Mouse (Mus musculus): ENCODE measurements at regions not wholly inside any gene's neighbourhood (a gene's known extent, or its start where the extent isn't known, plus 50 kb on each side); places are given as distances from the start of the nearest gene placed in this dataset.
"Not testable (repeated sequence)": the region's sequence is repeated elsewhere in the genome, so short reads cannot be mapped to it uniquely, and the experiment has no call there.

DNA sequence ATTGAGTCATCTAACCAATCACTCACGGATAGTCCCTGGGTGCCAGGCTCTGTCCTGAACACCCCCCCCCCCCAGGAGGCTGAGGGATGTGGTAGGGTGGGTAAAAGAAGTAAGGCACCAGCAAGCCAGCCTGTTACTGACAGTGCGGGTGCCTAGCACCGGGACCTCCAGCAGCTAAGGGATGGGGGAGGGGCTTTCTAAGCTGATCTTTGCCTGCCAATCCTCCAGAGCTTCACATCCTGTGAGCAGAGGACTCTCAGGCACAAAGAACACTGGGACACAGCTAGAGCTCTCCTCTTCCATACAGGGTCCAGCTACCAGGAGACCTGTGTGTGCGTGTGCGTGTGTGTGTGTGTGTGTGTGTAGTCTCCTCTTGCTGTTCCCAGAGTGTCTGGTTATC is 215.9 kb downstream of the Matn1 start:
- no peak for DNase-seq (ENCODE audit: low spot score)

DNA sequence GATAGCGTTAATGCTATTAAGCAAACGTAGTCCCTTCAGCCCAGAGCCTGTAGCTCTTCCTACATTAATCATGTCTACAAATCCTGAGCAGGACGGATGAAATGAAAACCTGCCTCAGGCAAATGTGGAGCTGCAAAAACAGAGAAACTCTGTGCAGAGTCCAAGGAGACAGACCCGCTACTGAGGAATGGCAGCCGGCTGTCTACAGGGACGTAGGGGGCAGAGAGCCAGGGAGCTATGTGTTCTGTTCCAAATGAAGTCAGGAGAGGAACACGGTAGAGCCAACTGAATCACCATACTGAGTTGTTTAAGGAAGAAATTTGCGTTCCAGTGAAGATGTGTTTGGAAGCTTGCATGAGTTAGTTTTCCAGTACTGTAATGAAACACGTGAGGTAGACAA is 217.3 kb downstream of the Matn1 start:
- DNase-seq (ENCODE audit: low spot score) = no peak

DNA sequence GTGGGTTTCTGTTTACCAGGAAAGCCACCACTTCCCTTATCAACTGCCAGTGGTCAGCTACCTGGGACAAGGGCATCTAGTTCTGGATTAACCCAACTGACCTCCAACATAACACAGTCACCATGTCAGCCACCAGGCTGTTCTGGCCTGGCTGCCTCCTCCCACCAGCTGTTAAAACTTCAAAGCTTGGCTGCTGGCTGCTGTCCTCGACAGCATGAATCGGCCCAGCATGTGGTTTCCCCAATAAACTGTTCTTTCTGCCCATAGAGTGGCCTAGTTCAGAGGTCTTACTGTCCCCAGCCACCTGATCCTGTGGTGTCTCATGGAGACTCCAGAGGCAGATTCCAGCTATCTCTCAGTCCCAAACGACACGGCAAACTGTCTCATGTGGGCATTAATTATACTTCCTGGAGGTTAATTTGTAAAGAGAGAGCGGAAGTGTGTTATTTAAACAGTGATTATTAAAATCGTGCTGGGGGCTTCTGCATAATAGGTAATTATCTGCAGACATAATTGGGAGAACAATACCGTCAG is 219.7 kb downstream of the Matn1 start:
- no peak for DNase-seq (ENCODE audit: low spot score)

DNA sequence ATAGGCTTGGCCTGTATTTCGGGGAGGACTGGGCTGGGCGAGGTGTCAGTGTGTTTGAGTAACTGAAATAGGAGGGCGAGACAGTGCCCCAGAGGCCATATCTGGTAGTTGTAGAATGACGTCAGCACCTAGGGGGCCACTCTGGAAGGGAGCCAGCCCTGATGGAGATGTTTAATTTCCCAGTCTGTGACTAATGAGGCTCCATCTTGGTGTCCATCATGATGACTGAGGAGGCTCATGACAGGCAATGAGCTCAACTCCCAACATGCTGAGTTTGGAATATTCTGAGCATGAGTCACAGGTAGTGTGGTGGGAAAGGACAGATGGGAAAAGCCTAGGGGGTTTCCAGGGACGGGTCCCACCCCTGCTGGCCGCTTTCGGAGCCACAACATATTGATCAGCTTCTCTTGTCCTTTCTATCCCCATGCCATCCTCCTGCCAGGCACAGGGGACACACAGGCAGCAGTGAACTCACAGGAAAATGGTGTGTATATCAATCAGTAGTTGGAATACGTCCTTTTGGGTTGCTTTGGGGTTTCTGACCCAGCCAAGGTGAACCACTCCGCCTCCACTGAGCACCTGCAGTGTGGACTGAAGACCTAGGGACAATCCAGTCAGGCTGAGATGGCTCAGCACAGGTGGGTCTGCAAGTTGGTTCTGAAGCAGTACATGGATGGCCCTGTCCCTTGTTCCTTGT is 222.5 kb downstream of the Matn1 start:
- no peak for DNase-seq (ENCODE audit: low spot score)

DNA sequence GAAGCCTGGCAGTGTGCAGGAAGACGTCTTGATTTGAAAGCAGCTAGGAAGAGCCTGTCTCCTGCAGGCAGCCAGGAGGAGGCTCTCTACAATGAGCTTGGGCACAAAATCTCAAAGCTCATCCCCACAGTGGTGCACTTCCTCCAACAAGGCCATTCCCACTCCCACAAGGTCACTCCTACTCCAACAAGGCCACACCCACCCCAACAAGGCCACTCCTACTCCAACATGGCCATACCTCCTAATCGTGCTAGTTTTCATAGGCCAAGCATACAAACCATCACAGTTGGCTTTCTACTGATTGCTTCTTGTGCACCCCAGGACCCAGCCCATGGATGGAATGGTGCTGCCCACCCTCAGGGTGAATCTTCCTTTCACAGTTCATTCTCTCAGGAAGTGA is 223.7 kb downstream of the Matn1 start:
- no peak for DNase-seq (ENCODE audit: low spot score)

DNA sequence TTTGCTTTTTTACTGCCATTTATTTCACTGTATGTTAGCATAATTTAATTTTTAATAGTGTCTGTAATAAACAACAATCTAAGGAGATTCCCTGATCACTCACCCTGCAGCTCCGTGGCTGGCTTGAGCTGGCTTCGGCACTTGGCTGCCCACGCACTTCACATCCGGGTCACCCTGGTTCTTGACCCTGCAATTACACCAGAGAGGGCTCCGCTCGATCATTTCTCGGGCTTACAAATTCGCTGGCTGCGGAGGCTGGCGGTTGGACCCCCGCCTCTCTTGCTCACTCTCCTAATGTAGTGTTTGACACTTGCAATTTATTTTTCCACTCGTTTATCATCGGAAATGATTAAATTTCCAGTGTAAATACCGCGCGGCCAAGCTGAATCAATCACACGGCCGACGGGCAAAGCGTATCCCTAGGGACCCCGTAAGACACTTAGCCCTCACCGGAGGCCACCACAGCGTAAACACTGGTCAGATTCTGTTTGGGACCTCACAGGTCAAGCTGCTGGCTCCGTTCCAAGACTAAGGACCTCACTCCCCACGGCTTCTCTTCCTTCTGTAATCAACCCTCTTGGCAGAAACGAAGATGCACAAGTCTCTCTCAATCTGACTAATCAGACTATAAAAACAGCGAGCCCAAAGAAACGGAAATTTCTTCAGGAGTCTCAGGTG is 229.7 kb downstream of the Matn1 start:
- DNase-seq (ENCODE audit: low spot score) = no peak

DNA sequence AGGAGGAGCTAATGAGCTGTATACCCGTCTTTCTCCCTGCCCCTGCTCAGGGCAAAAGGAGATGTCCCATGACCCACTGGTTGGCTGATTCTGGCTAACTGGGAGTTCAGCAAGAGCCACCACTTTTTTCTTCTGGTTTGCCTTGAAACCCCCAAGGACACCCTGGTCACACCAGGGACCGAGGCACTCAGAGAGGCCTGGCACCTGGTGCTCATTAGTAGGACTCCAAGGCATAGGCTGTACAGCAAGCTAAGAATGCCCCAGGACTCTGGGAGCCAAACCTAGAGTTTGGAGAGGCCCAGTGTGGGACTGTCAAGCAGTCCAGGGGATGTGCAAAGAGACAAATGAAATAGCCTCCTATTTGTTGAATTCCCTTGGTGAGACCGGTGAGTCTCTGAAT is 232.5 kb downstream of the Matn1 start:
- DNase-seq (ENCODE audit: low spot score) = no peak

DNA sequence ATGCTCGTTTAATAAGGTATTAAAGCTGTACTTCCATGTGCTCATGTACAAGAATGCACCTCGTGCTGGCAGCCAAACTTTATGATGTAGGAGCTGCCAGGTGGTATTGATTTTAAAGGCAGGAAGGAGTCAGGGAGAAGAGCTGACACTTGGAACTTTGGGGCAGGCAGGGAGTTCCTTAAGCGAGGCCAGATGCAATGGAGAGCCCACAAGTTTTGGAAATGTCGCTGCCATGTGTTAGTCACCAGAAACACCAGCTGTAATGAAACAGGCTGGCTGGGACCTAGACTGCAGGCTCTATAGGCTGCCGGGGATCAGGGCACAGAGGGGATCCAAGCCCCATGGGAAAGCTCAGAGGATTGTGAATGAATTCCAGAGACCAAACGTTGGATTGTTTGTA is 233.7 kb downstream of the Matn1 start:
- no peak for DNase-seq (ENCODE audit: low spot score)

DNA sequence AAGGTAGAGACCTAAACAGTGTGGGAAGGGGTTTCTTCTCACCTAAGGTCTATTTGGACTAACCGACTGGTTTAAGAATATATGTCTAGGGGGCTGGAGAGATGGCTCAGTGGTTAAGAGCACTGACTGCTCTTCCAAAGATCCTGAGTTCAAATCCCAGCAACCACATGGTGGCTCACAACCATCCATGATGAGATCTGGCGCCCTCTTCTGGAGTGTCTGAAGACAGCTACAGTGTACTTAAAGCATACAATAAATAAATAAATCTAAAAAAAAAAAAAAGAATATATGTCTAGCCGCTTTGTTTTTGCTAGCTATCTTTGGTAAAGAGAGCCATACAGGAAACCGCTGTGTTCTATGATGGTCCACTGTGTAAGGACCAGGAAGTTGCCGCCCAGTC is 234.5 kb downstream of the Matn1 start:
- DNase-seq (ENCODE audit: low spot score) = not testable (repeated sequence)

DNA sequence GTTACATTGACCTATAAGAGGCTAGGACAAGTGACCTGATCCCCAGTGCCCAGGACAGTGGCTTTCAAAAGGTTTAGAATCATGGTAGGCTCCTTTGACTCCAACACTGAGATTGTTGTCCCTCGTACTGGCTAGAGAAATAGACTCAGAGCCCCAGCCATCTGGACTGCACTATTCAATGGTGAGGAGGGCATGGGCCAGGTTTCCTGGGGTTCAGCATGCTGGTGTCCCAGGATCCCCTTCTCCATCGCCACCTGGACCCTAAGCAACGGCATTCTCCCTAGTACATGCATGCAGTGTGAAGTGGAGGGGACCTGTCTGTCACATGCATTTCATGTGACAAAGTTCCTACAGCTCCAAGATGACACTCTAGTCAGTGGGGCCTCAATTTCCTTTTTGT is 243.9 kb downstream of the Matn1 start:
- DNase-seq (ENCODE audit: low spot score) = no peak

DNA sequence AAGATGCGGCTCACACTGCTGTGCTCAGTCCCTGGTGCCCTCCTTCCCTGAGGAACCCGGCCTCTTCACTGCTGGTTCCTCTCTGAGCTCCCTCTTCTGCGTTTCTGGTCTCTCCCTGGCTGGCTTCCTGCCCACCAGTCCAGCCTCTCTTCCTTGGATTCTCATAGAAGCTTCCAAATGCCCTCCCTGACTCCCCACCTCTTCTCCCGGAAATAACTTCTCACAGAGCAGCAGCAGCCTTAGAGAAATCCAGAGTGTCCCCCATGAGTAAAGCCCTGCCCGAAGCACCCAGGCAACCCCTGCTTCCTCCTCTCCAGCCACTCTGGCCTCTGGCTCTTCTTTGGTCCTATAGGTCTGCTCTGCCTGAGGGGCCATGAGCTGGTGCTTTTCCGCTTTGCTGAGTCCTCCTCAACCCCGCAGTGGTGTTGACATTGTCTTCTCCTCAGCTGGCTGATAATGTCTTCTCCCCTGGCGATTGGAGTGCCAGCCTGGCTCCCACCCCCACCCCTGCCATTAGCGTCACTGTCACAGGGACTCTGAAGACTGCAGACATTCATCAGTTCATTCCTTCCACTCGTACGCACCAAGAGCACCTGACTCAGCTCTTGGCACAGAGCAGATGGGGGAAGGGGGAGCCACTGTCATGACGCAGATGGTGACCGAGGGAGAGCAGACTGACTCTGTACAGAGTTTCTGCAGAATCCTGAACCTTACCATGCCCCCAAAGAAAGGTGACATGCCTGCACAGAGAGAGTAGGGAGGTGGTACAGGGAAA is 247.1 kb downstream of the Matn1 start:
- DNase-seq (ENCODE audit: low spot score) = no peak

DNA sequence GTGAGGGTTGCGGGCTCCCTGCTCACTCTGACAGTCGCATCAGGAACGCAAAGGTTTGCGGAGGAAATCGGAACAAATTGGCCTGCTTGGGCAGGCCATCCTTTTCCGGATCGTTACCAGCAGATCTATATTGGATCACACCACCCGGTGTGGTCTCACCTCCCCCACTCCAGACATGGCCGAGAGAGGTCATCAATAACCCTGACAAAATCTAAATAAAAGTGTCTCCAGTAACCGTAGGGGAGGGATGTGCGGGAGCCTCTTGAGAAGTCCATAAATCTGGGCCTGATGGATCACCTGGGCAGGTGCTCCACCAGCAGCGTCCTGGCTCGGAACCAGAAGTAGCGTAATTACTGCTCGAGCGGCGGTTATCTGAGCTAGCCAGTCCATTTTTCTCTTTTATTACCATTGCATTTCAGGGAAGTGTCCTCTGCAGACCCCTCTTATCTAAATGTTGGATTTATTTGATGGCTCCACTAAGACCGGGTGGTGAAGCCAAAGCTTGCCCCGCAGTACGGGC is 249.8 kb downstream of the Matn1 start:
- DNase-seq (ENCODE audit: low spot score) = no peak

DNA sequence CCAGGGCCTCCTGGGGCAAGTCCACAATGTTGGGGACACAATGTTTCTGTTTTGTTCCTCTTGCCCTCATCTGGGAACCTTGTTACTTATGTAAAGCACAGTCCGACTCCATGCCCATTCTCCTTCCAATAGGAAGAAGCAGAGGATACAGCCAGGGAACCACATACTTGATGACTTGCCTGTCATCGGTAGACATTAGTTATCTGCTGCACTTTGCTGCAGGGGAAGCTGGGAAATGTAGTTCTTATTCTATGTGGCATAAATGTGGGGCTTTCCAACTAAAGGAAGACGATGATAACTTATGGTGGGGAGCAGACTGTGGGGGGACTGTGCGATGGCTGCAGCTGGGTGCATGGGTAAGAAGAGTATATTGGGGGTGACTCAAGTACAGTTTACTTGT is 252.0 kb downstream of the Matn1 start:
- DNase-seq (ENCODE audit: low spot score) = no peak

DNA sequence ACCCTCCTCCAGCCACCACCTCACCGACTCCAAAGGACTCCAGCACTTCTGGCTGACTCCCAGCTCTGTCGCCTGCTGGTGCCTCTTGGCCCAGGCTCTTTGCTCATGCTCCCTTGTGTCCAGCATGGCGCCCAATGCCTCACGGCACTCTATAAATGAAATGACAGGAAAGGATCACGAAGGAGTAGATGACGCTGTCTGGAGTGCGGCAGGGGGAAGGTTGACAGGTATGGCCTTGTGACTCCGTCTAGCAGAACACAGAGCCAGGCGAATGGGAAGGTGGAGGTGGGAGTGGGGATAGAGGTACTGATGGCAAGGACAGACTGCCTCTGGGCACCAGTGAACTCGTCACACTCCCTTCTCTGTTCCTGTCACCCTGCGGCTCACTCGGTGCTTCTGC is 259.5 kb downstream of the Matn1 start:
- DNase-seq (ENCODE audit: low spot score) = no peak

DNA sequence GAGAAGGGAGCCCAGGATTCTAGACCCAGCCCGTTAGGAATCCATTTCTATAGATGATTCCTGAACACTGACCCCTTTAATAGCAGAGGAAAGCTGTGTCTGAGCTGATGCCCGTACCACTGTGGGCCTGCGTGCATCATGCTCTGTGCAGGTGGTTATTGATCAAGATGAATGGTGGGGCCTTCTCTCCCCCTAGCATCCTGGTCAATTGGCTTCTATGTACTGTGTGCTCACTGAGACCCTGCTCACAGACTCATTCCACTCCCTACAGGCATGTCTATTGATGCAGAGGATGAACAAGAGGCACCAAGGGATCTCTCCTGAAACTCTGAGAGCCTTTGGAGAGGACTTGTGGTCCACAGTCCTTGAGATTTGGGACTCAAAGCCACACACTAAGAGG is 260.5 kb downstream of the Matn1 start:
- no peak for DNase-seq (ENCODE audit: low spot score)

DNA sequence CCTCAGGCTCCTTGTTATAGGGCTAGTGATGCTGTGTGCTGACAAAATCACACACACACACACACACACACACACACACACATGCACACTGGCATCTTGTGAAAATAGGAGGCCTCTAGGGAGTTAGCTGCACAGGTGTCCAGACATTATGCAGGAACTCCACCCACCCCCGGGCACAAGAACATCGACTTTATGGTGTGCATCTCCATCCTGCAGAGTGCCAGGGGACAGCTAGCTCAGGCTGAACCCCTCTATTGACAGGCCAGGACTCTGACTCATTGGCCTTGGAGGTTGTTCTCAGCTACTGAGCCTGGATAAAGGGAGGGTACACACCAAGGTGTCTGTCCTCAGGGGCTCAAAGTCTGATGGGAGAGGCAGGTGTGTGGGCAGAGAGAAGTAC is 260.9 kb downstream of the Matn1 start:
- DNase-seq (ENCODE audit: low spot score) = no peak

DNA sequence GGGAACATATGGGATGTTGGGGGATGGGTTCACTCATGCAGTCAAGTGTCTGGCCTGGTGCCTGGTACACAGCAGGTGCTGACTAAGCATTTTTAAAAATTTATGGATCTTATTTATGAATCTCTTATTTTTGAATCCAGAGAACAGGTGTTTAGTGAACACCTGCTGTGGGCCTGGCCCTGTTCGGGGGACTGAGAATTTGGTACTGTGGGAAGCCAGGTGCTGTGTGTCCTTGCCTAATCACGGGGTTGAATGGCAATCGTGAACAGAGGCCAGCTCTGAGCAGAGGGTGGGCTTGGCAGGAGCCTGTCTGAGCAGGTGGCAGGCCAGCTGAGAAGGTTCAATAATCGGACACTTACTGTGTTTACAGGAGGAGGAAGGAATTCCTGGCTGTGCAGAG is 261.5 kb downstream of the Matn1 start:
- DNase-seq (ENCODE audit: low spot score) = no peak

DNA sequence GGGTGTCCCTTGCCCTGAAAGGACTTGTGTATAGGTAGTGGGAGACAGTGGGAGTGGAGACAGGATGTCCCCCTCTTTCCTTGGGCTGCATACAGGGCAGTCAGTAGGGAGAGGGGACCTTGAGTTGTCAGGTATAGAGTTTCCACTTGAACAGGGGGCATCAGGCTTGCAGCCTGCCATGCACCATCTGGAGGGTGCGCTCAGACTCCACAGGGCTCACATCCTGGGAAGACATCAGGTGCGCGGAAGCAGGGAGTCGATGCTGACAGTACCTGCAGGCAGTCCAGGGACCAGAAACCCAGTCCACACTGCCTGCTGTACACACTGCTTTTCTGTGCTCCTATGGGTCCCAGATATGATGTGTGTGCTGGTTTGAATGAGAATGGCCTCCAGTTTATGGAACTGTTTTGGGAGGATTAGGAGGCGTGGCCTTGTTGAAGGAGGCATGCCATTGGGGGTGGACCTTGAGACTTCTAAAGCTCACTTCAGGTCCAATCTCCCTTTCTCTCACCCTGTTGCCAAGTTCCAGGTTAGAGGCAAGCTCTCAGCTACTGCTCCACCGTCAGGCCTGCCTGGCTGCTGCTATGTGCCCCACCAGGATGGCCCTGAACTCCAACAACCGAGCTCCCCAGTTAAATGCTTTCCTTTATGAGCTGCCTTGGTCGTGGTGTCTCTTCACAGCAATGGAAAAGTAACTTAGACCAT is 262.1 kb downstream of the Matn1 start:
- DNase-seq (ENCODE audit: low spot score) = no peak

DNA sequence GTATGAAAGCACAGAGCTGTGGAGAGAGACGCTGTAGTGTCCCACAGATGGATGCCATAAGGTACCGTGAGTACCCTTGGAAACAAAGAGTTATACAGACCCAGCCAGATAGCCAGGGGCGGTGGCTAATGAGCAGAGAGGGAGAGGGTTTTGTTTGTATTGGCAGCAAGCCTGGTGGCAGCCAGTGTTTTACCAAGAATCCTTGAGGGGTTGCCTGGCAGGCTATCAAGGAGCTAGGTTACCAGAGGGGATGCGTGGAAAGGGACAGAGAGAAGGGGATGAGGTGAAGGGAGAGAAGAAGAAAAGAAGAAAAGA is 262.7 kb downstream of the Matn1 start:
- DNase-seq (ENCODE audit: low spot score) = no peak

DNA sequence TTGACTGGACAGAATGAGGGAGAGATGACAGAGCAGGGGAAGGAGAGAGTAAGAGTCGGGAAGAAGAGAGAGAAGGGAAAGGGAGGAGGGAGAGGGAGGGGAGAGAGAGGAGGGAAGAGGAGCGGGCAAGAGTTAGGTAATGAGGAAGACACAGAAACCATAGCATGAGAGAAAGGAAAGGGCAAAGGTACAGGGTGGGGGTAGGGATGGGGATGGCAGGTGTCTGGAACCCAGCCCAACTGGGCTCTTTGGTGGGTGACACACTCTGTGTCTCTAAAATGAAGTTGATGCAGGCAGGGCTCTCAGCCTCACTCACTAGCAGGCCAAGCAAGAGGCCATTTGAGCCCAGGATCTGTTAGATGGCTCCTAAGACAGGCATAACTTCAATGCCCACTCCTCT is 263.1 kb downstream of the Matn1 start:
- DNase-seq (ENCODE audit: low spot score) = no peak

DNA sequence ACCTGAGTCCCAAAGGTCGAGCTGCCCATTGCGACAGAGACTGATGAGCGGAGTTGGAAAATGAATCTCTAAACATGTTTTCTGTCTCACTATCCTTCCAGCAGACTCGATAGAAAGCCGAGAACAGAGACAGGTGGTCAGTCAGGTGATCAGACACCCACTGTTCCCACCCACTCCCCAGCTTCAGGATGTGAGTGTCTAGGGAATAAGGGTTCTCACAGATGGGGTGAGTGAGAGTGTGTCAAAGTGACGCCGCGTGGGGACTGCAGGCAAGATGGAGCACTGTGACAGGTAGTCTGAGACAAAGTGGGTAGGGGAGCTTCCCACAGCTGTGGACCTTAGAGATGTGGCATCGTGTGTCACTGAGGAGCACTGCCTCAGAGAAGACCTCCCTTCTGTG is 264.0 kb downstream of the Matn1 start:
- DNase-seq (ENCODE audit: low spot score) = no peak

DNA sequence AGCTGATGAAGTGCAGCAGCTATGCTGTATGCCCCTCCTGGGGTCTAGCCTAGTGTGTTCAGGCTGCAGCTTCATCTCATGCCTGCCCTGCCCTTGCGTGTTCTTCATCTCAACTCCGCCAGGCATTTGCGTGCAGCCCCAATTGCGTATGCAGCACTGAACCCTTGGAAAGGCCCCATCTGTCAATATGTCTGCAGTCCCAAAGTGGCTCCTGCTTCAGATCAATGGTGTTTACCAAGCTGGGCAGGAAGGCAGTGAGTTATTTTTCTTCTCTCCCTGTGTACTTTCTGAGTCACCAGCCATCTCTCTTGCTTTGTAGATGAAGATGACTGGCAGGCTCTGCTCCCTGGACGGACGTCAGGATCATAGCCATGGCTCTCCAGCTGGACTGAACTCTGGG is 264.5 kb downstream of the Matn1 start:
- DNase-seq (ENCODE audit: low spot score) = no peak
